Mouse (Mus musculus) megakaryocyte-erythroid progenitor cell, adult 5-6 weeks (primary cell): ENCODE data around the gene Gm13693. TPM values are rescaled to one million over a fixed set of nuclear protein-coding genes. Genes with fewer than 3 reads are reported as not detected.
"Not testable (repeated sequence)": the region's sequence is repeated elsewhere in the genome, so short reads cannot be mapped to it uniquely, and the experiment has no call there.

ENCODE experiments used
- ATAC-seq: replicated peaks from 2 replicates; pipeline ENCODE4 v1.8.0; 2016; ENCODE audit warnings: mild to moderate bottlenecking, inconsistent platforms; ENCODE audit not compliant: severe bottlenecking, poor library complexity, low FRiP score, low TSS enrichment
- total RNA-seq, 2 experiments: library from RNA; stranded (forward) in 1 of 2; stranded (reverse) in 1 of 2; fragments of 200-1000, 215-1000 nt in 1 of 2; fragments of >200 nt in 1 of 2; fragmentation: Nextera tagmentation in 1 of 2; gene quantifications; 2 replicates each; pipeline ENCODE4 v1.2.3; 2014 to 2017

The Gm13693 gene
- total RNA-seq (2014; fragmentation: Nextera tagmentation), result 0.44 TPM in 1 of 2 replicates, not detected in the other
- not detected in 2 replicates for total RNA-seq (2017)

DNA sequence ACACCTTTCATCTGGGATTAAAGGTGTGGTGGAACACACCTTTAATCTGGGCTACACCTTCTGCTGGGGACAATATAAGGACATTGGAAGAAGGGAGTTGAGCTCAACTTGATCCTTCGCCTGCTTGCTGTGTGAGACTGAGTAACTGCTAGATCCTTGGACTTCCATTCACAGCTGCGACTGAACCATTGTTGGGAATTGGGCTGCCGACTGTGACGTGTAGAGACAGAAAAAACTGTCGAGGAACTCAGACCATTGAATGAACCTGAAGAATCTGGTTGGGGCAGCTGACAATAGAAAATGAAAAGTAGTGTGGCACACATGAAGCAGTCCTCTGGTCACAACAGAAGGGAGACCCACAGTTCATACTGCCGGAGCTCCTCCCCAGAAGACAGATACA is at the start of gene Gm13693:
Gm13693 (plus strand) TSS at position 301 of the 400 bp plus-strand sequence.
- not testable (repeated sequence) for ATAC-seq

DNA sequence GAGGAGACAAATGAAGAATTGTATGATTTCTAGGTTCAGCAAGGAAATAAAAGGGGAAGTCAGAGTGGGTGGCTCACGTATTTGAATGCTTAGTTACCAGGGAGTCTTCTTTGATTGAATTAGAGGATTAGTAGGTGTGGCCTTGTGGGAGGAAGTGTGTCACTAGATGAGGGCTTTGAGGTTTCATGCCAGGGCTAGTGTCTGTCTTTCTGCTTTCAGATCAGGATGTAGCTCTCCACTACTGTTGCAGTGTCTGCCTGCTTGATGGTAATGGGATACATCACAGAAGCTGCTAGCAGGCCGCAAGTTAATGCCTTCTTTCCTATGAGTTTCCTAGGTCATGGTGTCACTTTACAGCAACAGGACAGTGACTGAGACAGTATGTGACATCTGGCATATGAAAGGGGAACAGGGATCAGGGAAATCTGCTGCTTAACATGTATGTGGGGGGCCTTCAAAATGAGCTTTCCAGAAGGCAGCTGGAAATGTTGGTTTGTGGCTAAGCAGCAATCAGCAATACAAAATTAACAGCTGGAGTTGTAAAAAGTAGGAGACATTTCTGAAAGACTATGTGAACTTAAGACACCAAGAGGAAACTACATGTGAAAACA is 31.7 kb upstream of the Gm13693 start:
- ATAC-seq, result peak; percentile 71

DNA sequence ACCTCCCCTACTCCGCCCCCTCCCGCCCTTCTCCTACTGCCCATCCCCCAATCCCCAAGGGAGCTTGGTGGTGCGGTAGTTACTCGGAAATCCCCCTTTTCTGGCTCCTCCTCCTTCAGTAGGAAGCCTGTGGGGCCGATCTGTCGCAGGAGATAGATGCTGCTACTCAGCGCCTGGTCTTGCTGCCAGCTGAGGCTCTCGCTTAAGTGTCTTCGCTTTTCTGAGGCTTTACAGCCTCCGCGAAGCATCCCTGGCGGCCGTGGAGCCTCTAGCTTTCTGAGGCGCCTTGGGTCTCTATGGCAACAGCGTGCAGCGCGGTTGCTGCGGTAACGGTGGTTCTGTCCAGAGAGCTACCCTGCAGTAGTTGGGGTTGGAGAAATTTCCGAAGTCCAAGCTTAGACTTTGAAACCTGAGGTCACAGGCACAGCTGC is 20.4 kb upstream of the Gm13693 start, which contains the start of gene Zswim2:
Zswim2 (minus strand) TSS at position 298 of the 431 bp plus-strand sequence.
- peak; percentile 74 for ATAC-seq

- no peak for ATAC-seq
These were observed 19.9 kb upstream of the Gm13693 start for GRCm38 (mm10) chr2:83941378-83941777.

- ATAC-seq, result no peak
These were observed 19.5 kb upstream of the Gm13693 start for GRCm38 (mm10) chr2:83941792-83942191.

GRCm38 (mm10) chr2:83955393-83955792 is 5.9 kb upstream of the Gm13693 start, which contains the start of gene Gm13698:
Gene Gm13698 (plus strand): TSS chr2:83955693.
- ATAC-seq, result not testable (repeated sequence)

GRCm38 (mm10) chr2:83967013-83967412 is 5.7 kb downstream of the Gm13693 start, which contains the start of gene Gm13695:
Gene Gm13695 (plus strand): TSS chr2:83967313.
- not testable (repeated sequence) for ATAC-seq

DNA sequence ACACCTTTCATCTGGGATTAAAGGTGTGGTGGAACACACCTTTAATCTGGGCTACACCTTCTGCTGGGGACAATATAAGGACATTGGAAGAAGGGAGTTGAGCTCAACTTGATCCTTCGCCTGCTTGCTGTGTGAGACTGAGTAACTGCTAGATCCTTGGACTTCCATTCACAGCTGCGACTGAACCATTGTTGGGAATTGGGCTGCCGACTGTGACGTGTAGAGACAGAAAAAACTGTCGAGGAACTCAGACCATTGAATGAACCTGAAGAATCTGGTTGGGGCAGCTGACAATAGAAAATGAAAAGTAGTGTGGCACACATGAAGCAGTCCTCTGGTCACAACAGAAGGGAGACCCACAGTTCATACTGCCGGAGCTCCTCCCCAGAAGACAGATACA is 11.5 kb downstream of the Gm13693 start, which contains the start of gene Gm13696:
Gm13696 (plus strand) TSS at position 301 of the 400 bp plus-strand sequence.
- not testable (repeated sequence) for ATAC-seq

- ATAC-seq, result not testable (repeated sequence)
These were observed 17.3 kb downstream of the Gm13693 start, which contains the start of gene Gm13694 for GRCm38 (mm10) chr2:83978633-83979032. Gene Gm13694 (plus strand): TSS chr2:83978933.

- not testable (repeated sequence) for ATAC-seq
These were observed 23.1 kb downstream of the Gm13693 start, which contains the start of gene Gm13697 for GRCm38 (mm10) chr2:83984443-83984842. Gene Gm13697 (plus strand): TSS chr2:83984743.

GRCm38 (mm10) chr2:83990253-83990652 is 28.9 kb downstream of the Gm13693 start, which contains the start of gene Gm13691:
Gene Gm13691 (plus strand): TSS chr2:83990553.
- not testable (repeated sequence) for ATAC-seq

GRCm38 (mm10) chr2:83993639-83994255 is 32.4 kb downstream of the Gm13693 start:
- peak; percentile 89 for ATAC-seq

DNA sequence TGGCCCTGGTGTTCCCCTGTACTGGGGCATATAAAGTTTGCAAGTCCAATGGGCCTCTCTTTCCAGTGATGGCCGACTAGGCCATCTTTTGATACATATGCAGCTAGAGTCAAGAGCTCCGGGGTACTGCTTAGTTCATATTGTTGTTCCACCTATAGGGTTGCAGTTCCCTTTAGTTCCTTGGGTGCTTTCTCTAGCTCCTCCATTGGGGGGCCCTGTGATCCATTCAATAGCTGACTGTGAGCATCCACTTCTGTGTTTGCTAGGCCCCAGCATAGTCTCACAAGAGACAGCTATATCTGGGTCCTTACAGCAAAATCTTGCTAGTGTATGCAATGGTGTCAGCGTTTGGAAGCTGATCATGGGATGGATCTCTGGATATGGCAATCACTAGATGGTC is 33.2 kb downstream of the Gm13693 start:
- ATAC-seq, result not testable (repeated sequence)

DNA sequence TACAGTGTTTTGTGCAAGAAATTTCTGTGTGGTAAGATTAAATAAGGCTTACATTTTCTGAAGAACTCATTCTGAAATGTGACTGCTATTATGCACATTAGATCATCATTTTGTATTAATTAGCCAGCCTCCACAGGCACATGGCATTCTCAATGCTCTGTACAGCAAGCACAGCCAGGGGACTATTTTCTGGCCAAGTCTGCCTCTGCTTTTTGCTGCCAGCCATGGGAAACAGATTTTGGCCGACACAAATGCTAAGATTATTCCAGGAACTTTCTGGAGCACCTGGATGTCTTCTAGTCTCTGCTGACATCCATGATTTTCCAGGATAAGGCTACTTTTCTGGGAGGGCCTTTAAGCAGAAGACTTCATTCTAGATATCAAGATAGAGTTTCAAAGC is 47.6 kb downstream of the Gm13693 start:
- no peak for ATAC-seq

- peak; percentile 71 for ATAC-seq
These were observed 48.5 kb downstream of the Gm13693 start for GRCm38 (mm10) chr2:84009818-84010217.

Other genes with a start within 250 kb of the Gm13693 start
- gene Itgav, start 237.1 kb upstream of the Gm13693 start, total RNA-seq (2014; fragmentation: Nextera tagmentation), result 8.1 and 13.8 TPM in 2 replicates
- 10.3 and 42.0 TPM in 2 replicates for gene Itgav, start 237.1 kb upstream of the Gm13693 start, total RNA-seq (2017)
- gene Fam171b, start 148.9 kb upstream of the Gm13693 start, total RNA-seq (2014; fragmentation: Nextera tagmentation), result not detected in 2 replicates
- 0.19 TPM in 1 of 2 replicates, not detected in the other for gene Fam171b, start 148.9 kb upstream of the Gm13693 start, total RNA-seq (2017)
- gene Zswim2, start 20.3 kb upstream of the Gm13693 start, total RNA-seq (2014; fragmentation: Nextera tagmentation), result not detected in 2 replicates
- not detected in 2 replicates for gene Zswim2, start 20.3 kb upstream of the Gm13693 start, total RNA-seq (2017)
- 0.44 TPM in 1 of 2 replicates, not detected in the other for gene Gm13698, start 5.8 kb upstream of the Gm13693 start, total RNA-seq (2014; fragmentation: Nextera tagmentation)
- gene Gm13698, start 5.8 kb upstream of the Gm13693 start, total RNA-seq (2017), result not detected in 2 replicates
- gene Gm13695, start 5.8 kb downstream of the Gm13693 start, total RNA-seq (2014; fragmentation: Nextera tagmentation), result 0.44 TPM in 1 of 2 replicates, not detected in the other
- 0.95 TPM in 1 of 2 replicates, not detected in the other for gene Gm13695, start 5.8 kb downstream of the Gm13693 start, total RNA-seq (2017)
- 0.44 TPM in 1 of 2 replicates, not detected in the other for gene Gm13696, start 11.6 kb downstream of the Gm13693 start, total RNA-seq (2014; fragmentation: Nextera tagmentation)
- not detected in 2 replicates for gene Gm13696, start 11.6 kb downstream of the Gm13693 start, total RNA-seq (2017)
- gene Gm13694, start 17.4 kb downstream of the Gm13693 start, total RNA-seq (2014; fragmentation: Nextera tagmentation), result 0.44 TPM in 1 of 2 replicates, not detected in the other
- not detected in 2 replicates for gene Gm13694, start 17.4 kb downstream of the Gm13693 start, total RNA-seq (2017)
- gene Gm13697, start 23.2 kb downstream of the Gm13693 start, total RNA-seq (2014; fragmentation: Nextera tagmentation), result 0.44 TPM in 1 of 2 replicates, not detected in the other
- gene Gm13697, start 23.2 kb downstream of the Gm13693 start, total RNA-seq (2017), result not detected in 2 replicates
- gene Gm13691, start 29.1 kb downstream of the Gm13693 start, total RNA-seq (2014; fragmentation: Nextera tagmentation), result not detected in 2 replicates
- not detected in 2 replicates for gene Gm13691, start 29.1 kb downstream of the Gm13693 start, total RNA-seq (2017)